Mouse (Mus musculus) heart, embryonic 14.5 days (tissue): ENCODE data around the gene Abi2. TPM values are rescaled to one million over a fixed set of nuclear protein-coding genes. Genes with fewer than 3 reads are reported as not detected.
A peak's percentile ranks its signal among the peaks of the same experiment; 100 is the strongest.

Experiments used
- ATAC-seq: fragments of 200-750 bp; cut with Nextera tagmentation; 2 replicates; pipeline ENCODE4 v1.8.0; 2017; ENCODE audit warnings: low read depth, moderate TSS enrichment; ENCODE audit not compliant: insufficient number of reproducible peaks, insufficient read depth, low FRiP score
- H3K27ac ChIP-seq, 2 experiments: fragments of 200-500 bp in 1 of 2; fragments of 300-500 bp in 1 of 2; sonication (generic) in 1 of 2; replicated peaks in 1 of 2; 2 replicates each; pipeline ENCODE4 v1.5.1; 2012 to 2014; ENCODE audit warnings: low read depth in 2 of 2, low read length in 2 of 2, control low read depth in 1 of 2, mild to moderate bottlenecking in 1 of 2, mixed read lengths in 1 of 2; ENCODE audit not compliant: control insufficient read depth in 1 of 2, insufficient read depth in 1 of 2
- H3K27me3 ChIP-seq: fragments of 300-500 bp; sonication (generic); 2 replicates; pipeline ENCODE4 v1.6.1; 2014; ENCODE audit warnings: mild to moderate bottlenecking, low read length, control low read depth; ENCODE audit not compliant: control insufficient read depth, insufficient read depth
- H3K36me3 ChIP-seq: fragments of 300-500 bp; sonication (generic); 2 replicates; pipeline ENCODE4 v1.6.1; 2014; ENCODE audit warnings: mild to moderate bottlenecking, control low read depth, low read length, mixed read lengths; ENCODE audit not compliant: control insufficient read depth, insufficient read depth
- H3K4me1 ChIP-seq, 2 experiments: fragments of 200-500 bp in 1 of 2; fragments of 300-500 bp in 1 of 2; sonication (generic) in 1 of 2; 2 replicates each; pipeline ENCODE4 v1.6.1; 2012 to 2014; ENCODE audit warnings: low read length in 2 of 2, control low read depth in 1 of 2, mixed read lengths in 1 of 2; ENCODE audit not compliant: control insufficient read depth in 2 of 2, insufficient read depth in 2 of 2
- H3K4me2 ChIP-seq: fragments of 300-500 bp; sonication (generic); 2 replicates; pipeline ENCODE4 v1.6.1; 2014; ENCODE audit warnings: mild to moderate bottlenecking, low read length
- H3K4me3 ChIP-seq, 2 experiments: fragments of 200-500 bp in 1 of 2; fragments of 300-500 bp in 1 of 2; sonication (generic) in 1 of 2; 2 replicates each; pipeline ENCODE4 v1.5.1; 2012 to 2014; ENCODE audit warnings: low read length in 2 of 2, mild to moderate bottlenecking in 2 of 2, control low read depth in 1 of 2, low read depth in 1 of 2, moderate library complexity in 1 of 2; ENCODE audit not compliant: control insufficient read depth in 1 of 2, insufficient read depth in 1 of 2
- H3K9ac ChIP-seq: fragments of 300-500 bp; sonication (generic); 2 replicates; pipeline ENCODE4 v1.6.1; 2014; ENCODE audit warnings: mild to moderate bottlenecking, low read length
- H3K9me3 ChIP-seq: fragments of 300-500 bp; sonication (generic); 2 replicates; pipeline ENCODE4 v1.6.1; 2016; ENCODE audit warnings: low read length, control low read depth; ENCODE audit not compliant: control insufficient read depth
- WGBS: fragments of 180-500 bp; shearing (Covaris S2); extraction: QIAGEN DNeasy Blood & Tissue Kit; methylation state at CpG from one replicate; pipeline ENCODE4 v1.1.7; 2014; 5-methylcytosine and 5-hydroxymethylcytosine counted together
- polyA plus RNA-seq: library from polyadenylated mRNA; unstranded; fragments of >200 nt; fragmentation: Nextera tagmentation; extraction: Ambion mirVana; gene quantifications from 2 replicates; pipeline ENCODE4 v1.2.1, GENCODE M21; 2014

Gene Abi2
- polyA plus RNA-seq, 1 experiment from 2014 or later: 35.0 TPM

DNA sequence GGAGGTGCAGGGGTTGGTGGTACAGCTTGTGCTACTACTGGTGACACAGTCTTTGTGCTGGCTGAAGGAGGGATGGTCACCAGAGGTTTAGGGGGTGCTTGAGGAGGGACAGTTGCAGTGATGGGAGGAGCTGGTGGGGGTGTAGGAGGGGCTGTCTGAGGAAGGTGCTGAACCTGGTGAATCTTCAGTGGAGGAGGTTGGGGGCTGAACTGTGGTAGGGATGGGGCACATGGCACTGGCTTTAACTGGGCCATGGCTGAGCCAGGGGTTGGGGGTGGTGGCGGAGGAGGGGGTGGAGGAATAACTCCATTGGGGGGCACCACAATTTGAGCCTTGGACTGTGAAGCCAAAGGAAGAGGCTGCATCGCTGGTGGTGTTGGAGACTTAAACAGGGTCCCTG lies 80.2 kb downstream of the Abi2 start:
- Histone ChIP-seq H3K27ac (no peak overlapping the region), H3K4me2 (no peak overlapping the region), H3K4me1 (no peaks in the 10 kb centered on the region), H3K9ac (no peak overlapping the region), H3K27me3 (no peaks in the 10 kb centered on the region), H3K4me3 (no peak overlapping the region), H3K36me3 (peaks cover 97% of the 10 kb centered on the region), H3K9me3 (no peaks in the 10 kb centered on the region)
- no peak for ATAC-seq
- 82% methylated on average over 2 of the region's 2 CpGs for WGBS

- no peak overlapping the region for H3K4me3 ChIP-seq
- H3K4me1 ChIP-seq: no peaks in the 10 kb centered on the region
- 87% methylated on average over 4 of the region's 4 CpGs for WGBS
- no peak overlapping the region for H3K4me2 ChIP-seq
- no peaks in the 10 kb centered on the region for H3K27me3 ChIP-seq
- ATAC-seq: no peak
- H3K27ac ChIP-seq: no peak overlapping the region
- peaks cover 100% of the 10 kb centered on the region for H3K36me3 ChIP-seq
- no peaks in the 10 kb centered on the region for H3K9me3 ChIP-seq
- no peak overlapping the region for H3K9ac ChIP-seq
Measured at GRCm38 (mm10) chr1:60490510-60490909, 81.1 kb downstream of the Abi2 start.

- peaks cover 99% of the 10 kb centered on the region for H3K36me3 ChIP-seq
- no peak overlapping the region for H3K4me2 ChIP-seq
- H3K9me3 ChIP-seq: no peaks in the 10 kb centered on the region
- peak; percentile 31; the same call in 1 of the 2 replicates for ATAC-seq
- H3K27ac ChIP-seq: peak overlapping the region in 1 of 2 experiments; percentile 19; a peak in 1 of 4 replicates
- no peaks in the 10 kb centered on the region for H3K4me1 ChIP-seq
- H3K4me3 ChIP-seq: no peak overlapping the region
- no peaks in the 10 kb centered on the region for H3K27me3 ChIP-seq
- whole genome bisulfite sequencing: 77% methylated on average over 5 of the region's 5 CpGs
- no peak overlapping the region for H3K9ac ChIP-seq
Measured at GRCm38 (mm10) chr1:60492404-60492803, 83.0 kb downstream of the Abi2 start.

- no peak overlapping the region for H3K27ac ChIP-seq
- H3K4me1 ChIP-seq: no peaks in the 10 kb centered on the region
- no peaks in the 10 kb centered on the region for H3K27me3 ChIP-seq
- H3K4me3 ChIP-seq: no peak overlapping the region
- H3K9ac ChIP-seq: no peak overlapping the region
- WGBS: 69% methylated on average over 6 of the region's 6 CpGs
- H3K36me3 ChIP-seq: peaks cover 99% of the 10 kb centered on the region
- no peak overlapping the region for H3K4me2 ChIP-seq
- ATAC-seq: no peak
- no peaks in the 10 kb centered on the region for H3K9me3 ChIP-seq
Measured at GRCm38 (mm10) chr1:60493421-60493820, 84.0 kb downstream of the Abi2 start.

DNA sequence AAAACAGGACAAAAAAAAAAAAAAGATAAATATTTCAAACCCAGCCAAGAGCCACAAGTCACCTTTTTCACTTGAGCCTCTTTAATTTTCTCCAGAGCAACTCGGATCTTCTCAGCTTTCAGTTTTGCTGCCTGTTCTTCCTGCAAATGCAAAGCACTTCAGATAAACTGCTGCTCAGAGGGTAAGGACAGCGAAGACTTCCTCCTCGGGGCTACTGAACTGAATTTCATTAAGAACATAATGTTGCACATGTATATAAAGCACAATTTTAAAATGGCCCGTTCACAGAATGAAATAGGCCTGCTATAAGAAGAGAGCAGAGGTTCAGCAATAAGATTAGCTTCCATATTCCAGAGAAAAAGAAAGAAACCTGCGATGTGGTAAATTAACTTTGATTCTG lies 94.0 kb downstream of the Abi2 start:
- ATAC-seq: no peak
- 69% methylated on average over 5 of the region's 5 CpGs for WGBS
- H3K4me2 ChIP-seq: no peak overlapping the region
- H3K4me1 ChIP-seq: no peaks in the 10 kb centered on the region
- peaks cover 73% of the 10 kb centered on the region for H3K36me3 ChIP-seq
- H3K9me3 ChIP-seq: no peaks in the 10 kb centered on the region
- H3K27me3 ChIP-seq: no peaks in the 10 kb centered on the region
- no peak overlapping the region for H3K9ac ChIP-seq
- H3K27ac ChIP-seq: no peak overlapping the region; a peak in 1 of 4 replicates
- no peak overlapping the region for H3K4me3 ChIP-seq

DNA sequence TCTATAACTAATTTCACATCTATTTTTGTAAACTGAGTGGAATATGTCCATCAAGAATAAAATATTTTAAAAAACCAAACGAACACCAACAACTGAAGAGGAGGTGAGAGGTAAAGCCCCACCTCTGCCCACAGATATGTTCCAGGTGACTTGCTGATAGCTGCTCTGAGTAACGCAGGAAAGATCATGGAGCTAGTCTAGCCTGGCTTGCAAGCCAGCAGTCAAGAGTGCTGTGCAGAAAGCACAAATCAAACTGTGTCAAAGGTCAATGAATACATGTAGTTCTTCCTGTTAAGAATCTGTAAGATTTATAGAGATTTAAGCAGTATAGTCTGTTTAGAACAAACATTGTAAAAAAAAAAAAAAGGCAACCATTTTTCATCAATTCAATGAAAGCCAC lies 101.2 kb downstream of the Abi2 start:
- Histone ChIP-seq H3K27me3 (no peaks in the 10 kb centered on the region), H3K36me3 (peaks cover 60% of the 10 kb centered on the region)
- ATAC-seq: no peak

GRCm38 (mm10) chr1:60530107-60530506 lies 120.7 kb downstream of the Abi2 start:
- H3K27ac ChIP-seq: no peak overlapping the region
- WGBS: 90% methylated on average over 6 of the region's 6 CpGs
- H3K4me1 ChIP-seq: no peaks in the 10 kb centered on the region
- no peaks in the 10 kb centered on the region for H3K9me3 ChIP-seq
- H3K27me3 ChIP-seq: no peaks in the 10 kb centered on the region
- peaks cover 74% of the 10 kb centered on the region for H3K36me3 ChIP-seq
- no peak overlapping the region for H3K4me2 ChIP-seq
- H3K9ac ChIP-seq: no peak overlapping the region
- no peak overlapping the region for H3K4me3 ChIP-seq
- no peak for ATAC-seq

More for the DNA sequence above, 101.2 kb downstream of the Abi2 start:
- H3K4me2 ChIP-seq: no peak overlapping the region
- no peaks in the 10 kb centered on the region for H3K9me3 ChIP-seq
- H3K4me3 ChIP-seq: no peak overlapping the region
- H3K4me1 ChIP-seq: no peaks in the 10 kb centered on the region
- H3K9ac ChIP-seq: no peak overlapping the region
- H3K27ac ChIP-seq: no peak overlapping the region
- 49% methylated on average over 2 of the region's 2 CpGs for WGBS

DNA sequence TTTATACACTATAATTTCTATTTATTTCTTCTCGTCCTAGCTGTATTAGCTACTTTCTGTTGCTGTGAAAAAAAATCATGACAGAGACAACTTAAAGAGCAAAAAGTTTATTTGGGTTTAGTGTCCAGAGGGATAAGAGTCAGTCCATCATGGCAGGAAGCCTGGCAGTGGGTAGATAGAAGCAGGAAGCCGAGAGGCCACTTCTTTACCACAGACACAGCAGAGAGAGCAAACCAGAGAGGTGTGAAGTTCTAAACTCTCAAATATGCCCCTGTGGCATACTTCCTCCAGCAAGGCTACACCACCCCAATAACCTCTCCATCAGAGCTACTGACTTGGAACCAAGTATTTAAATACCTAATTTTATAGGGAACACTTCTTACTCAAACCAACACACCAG lies 121.2 kb downstream of the Abi2 start:
- 78% methylated on average over 2 of the region's 2 CpGs for WGBS
- no peaks in the 10 kb centered on the region for H3K27me3 ChIP-seq
- no peaks in the 10 kb centered on the region for H3K4me1 ChIP-seq
- H3K36me3 ChIP-seq: peaks cover 69% of the 10 kb centered on the region
- no peak for ATAC-seq
- no peak overlapping the region for H3K9ac ChIP-seq
- H3K27ac ChIP-seq: no peak overlapping the region
- no peak overlapping the region for H3K4me3 ChIP-seq
- no peak overlapping the region for H3K4me2 ChIP-seq
- H3K9me3 ChIP-seq: no peaks in the 10 kb centered on the region
